Mouse (Mus musculus) E14TG2a.4 (cell line): ENCODE results near the gene Inha.

Experiments
- CTCF ChIP-seq: conservative IDR thresholded peaks from 2 replicates; pipeline ENCODE4 v1.5.1; 2014; ENCODE audit warnings: low read length
- NANOG ChIP-seq: IDR thresholded peaks from 2 replicates; pipeline ENCODE4 v1.6.1; 2014; ENCODE audit warnings: borderline replicate concordance, low read length, mixed read lengths
- POU5F1 ChIP-seq: IDR thresholded peaks from 2 replicates; pipeline ENCODE4 v1.6.1; 2014; ENCODE audit warnings: low read length, borderline replicate concordance

GRCm38 (mm10) chr1:75557041-75557440, 50.2 kb downstream of the Inha start:
- TF ChIP-seq CTCF (no peak), NANOG (no peak), POU5F1 (no peak)
